Mouse (Mus musculus): ENCODE data around the gene Haspin. TPM values are rescaled to one million over a fixed set of nuclear protein-coding genes. Genes with fewer than 3 reads are reported as not detected.
A peak's percentile ranks its signal among the peaks of the same experiment; 100 is the strongest.

Gene Haspin
- polyA plus RNA-seq, 1 experiment from 2014 or later = 2.5 TPM

GRCm38 (mm10) chr11:73172186-73172585, 34.1 kb upstream of the Haspin start:
- no peak for ATAC-seq
- Histone ChIP-seq H3K4me1 (ENCODE audit: control insufficient read depth, insufficient read depth, low read depth, low read length) (peaks cover 17% of the 10 kb centered on the region), H3K4me2 (ENCODE audit: low read length) (no peak overlapping the region), H3K9me3 (ENCODE audit: control insufficient read depth, low read length) (no peaks in the 10 kb centered on the region), H3K4me3 (ENCODE audit: low read length) (no peak overlapping the region), H3K9ac (ENCODE audit: low read depth, low read length) (0 out of 2 replicates have a peak overlapping the region, but pooled peaks have one; percentile 5), H3K27me3 (replicated peaks; ENCODE audit: control insufficient read depth, insufficient read depth, low read length) (no peaks in the 10 kb centered on the region), H3K36me3 (ENCODE audit: control insufficient read depth, insufficient read depth, low read length) (peaks cover 6% of the 10 kb centered on the region; the same call in 1 of the 2 replicates), H3K27ac (ENCODE audit: low read depth, low read length) (no peak overlapping the region)
- 60% methylated on average over 5 of the region's 5 CpGs for WGBS

GRCm38 (mm10) chr11:73169231-73169630, 31.1 kb upstream of the Haspin start:
- no peak overlapping the region for H3K4me3 ChIP-seq (ENCODE audit: low read length)
- ATAC-seq = 0 out of 2 replicates have a peak, but pooled peaks have one; percentile 29

GRCm38 (mm10) chr11:73168576-73168975, 30.5 kb upstream of the Haspin start:
- Histone ChIP-seq H3K4me2 (ENCODE audit: low read length) (no peak overlapping the region), H3K4me1 (ENCODE audit: control insufficient read depth, insufficient read depth, low read depth, low read length) (peaks cover 3% of the 10 kb centered on the region; the same call in 1 of the 2 replicates), H3K4me3 (ENCODE audit: low read length) (no peak overlapping the region), H3K9me3 (ENCODE audit: control insufficient read depth, low read length) (no peaks in the 10 kb centered on the region), H3K9ac (ENCODE audit: low read depth, low read length) (no peak overlapping the region), H3K27ac (ENCODE audit: low read depth, low read length) (no peak overlapping the region), H3K27me3 (replicated peaks; ENCODE audit: control insufficient read depth, insufficient read depth, low read length) (no peaks in the 10 kb centered on the region), H3K36me3 (ENCODE audit: control insufficient read depth, insufficient read depth, low read length) (0 out of 2 replicates have a peak, but pooled peaks cover 3% of the 10 kb centered on the region)
- ATAC-seq = no peak
- 80% methylated on average over 6 of the region's 6 CpGs for WGBS

More at GRCm38 (mm10) chr11:73169231-73169630, 31.1 kb upstream of the Haspin start:
- Histone ChIP-seq H3K4me2 (ENCODE audit: low read length) (no peak overlapping the region), H3K9me3 (ENCODE audit: control insufficient read depth, low read length) (no peaks in the 10 kb centered on the region), H3K4me1 (ENCODE audit: control insufficient read depth, insufficient read depth, low read depth, low read length) (peaks cover 3% of the 10 kb centered on the region; the same call in 1 of the 2 replicates), H3K27ac (ENCODE audit: low read depth, low read length) (no peak overlapping the region), H3K9ac (ENCODE audit: low read depth, low read length) (no peak overlapping the region), H3K36me3 (ENCODE audit: control insufficient read depth, insufficient read depth, low read length) (peaks cover 4% of the 10 kb centered on the region; the same call in 1 of the 2 replicates), H3K27me3 (replicated peaks; ENCODE audit: control insufficient read depth, insufficient read depth, low read length) (no peaks in the 10 kb centered on the region)
- WGBS = 46% methylated on average over 4 of the region's 4 CpGs

- no peak overlapping the region for H3K4me3 ChIP-seq (ENCODE audit: low read length)
- H3K27me3 ChIP-seq (replicated peaks; ENCODE audit: control insufficient read depth, insufficient read depth, low read length) = no peaks in the 10 kb centered on the region
- 92% methylated on average over 8 of the region's 8 CpGs for WGBS
- H3K4me2 ChIP-seq (ENCODE audit: low read length) = no peak overlapping the region
- no peaks in the 10 kb centered on the region for H3K36me3 ChIP-seq (ENCODE audit: control insufficient read depth, insufficient read depth, low read length)
- H3K9ac ChIP-seq (ENCODE audit: low read depth, low read length) = no peak overlapping the region
- H3K27ac ChIP-seq (ENCODE audit: low read depth, low read length) = no peak overlapping the region
- no peaks in the 10 kb centered on the region for H3K9me3 ChIP-seq (ENCODE audit: control insufficient read depth, low read length)
- H3K4me1 ChIP-seq (ENCODE audit: control insufficient read depth, insufficient read depth, low read depth, low read length) = peaks cover 3% of the 10 kb centered on the region; the same call in 1 of the 2 replicates
- ATAC-seq = no peak
These were observed 30.0 kb upstream of the Haspin start for GRCm38 (mm10) chr11:73168071-73168470.

- ATAC-seq = no peak
- no peaks in the 10 kb centered on the region for H3K9me3 ChIP-seq (ENCODE audit: control insufficient read depth, low read length)
- H3K4me3 ChIP-seq (ENCODE audit: low read length) = no peak overlapping the region
- no peak overlapping the region for H3K9ac ChIP-seq (ENCODE audit: low read depth, low read length)
- peaks cover 7% of the 10 kb centered on the region for H3K4me1 ChIP-seq (ENCODE audit: control insufficient read depth, insufficient read depth, low read depth, low read length)
- WGBS = 70% methylated on average over 5 of the region's 5 CpGs
- H3K36me3 ChIP-seq (ENCODE audit: control insufficient read depth, insufficient read depth, low read length) = no peaks in the 10 kb centered on the region
- H3K4me2 ChIP-seq (ENCODE audit: low read length) = no peak overlapping the region
- no peak overlapping the region for H3K27ac ChIP-seq (ENCODE audit: low read depth, low read length)
- peaks cover 8% of the 10 kb centered on the region; the same call in 1 of the 2 replicates for H3K27me3 ChIP-seq (replicated peaks; ENCODE audit: control insufficient read depth, insufficient read depth, low read length)
These were observed 24.2 kb upstream of the Haspin start for GRCm38 (mm10) chr11:73162284-73162683.

- ATAC-seq = no peak
- 89% methylated on average over 4 of the region's 4 CpGs for WGBS
These were observed 23.5 kb upstream of the Haspin start for GRCm38 (mm10) chr11:73161616-73162015.

GRCm38 (mm10) chr11:73160811-73161200, 22.7 kb upstream of the Haspin start:
- Histone ChIP-seq H3K27ac (ENCODE audit: low read depth, low read length) (no peak overlapping the region), H3K36me3 (ENCODE audit: control insufficient read depth, insufficient read depth, low read length) (no peaks in the 10 kb centered on the region), H3K4me1 (ENCODE audit: control insufficient read depth, insufficient read depth, low read depth, low read length) (peaks cover 7% of the 10 kb centered on the region), H3K27me3 (replicated peaks; ENCODE audit: control insufficient read depth, insufficient read depth, low read length) (peaks cover 8% of the 10 kb centered on the region; the same call in 1 of the 2 replicates), H3K9ac (ENCODE audit: low read depth, low read length) (no peak overlapping the region), H3K9me3 (ENCODE audit: control insufficient read depth, low read length) (no peaks in the 10 kb centered on the region), H3K4me3 (ENCODE audit: low read length) (peak overlapping the region; percentile 44), H3K4me2 (ENCODE audit: low read length) (peak overlapping the region; percentile 72)
- 31% methylated on average over 6 of the region's 6 CpGs for WGBS
- 0 out of 2 replicates have a peak, but pooled peaks have one; percentile 42 for ATAC-seq

More at GRCm38 (mm10) chr11:73161616-73162015, 23.5 kb upstream of the Haspin start:
- H3K4me2 ChIP-seq (ENCODE audit: low read length) = no peak overlapping the region
- peaks cover 8% of the 10 kb centered on the region; the same call in 1 of the 2 replicates for H3K27me3 ChIP-seq (replicated peaks; ENCODE audit: control insufficient read depth, insufficient read depth, low read length)
- no peaks in the 10 kb centered on the region for H3K9me3 ChIP-seq (ENCODE audit: control insufficient read depth, low read length)
- H3K9ac ChIP-seq (ENCODE audit: low read depth, low read length) = no peak overlapping the region
- H3K36me3 ChIP-seq (ENCODE audit: control insufficient read depth, insufficient read depth, low read length) = no peaks in the 10 kb centered on the region
- no peak overlapping the region for H3K4me3 ChIP-seq (ENCODE audit: low read length)
- peaks cover 7% of the 10 kb centered on the region for H3K4me1 ChIP-seq (ENCODE audit: control insufficient read depth, insufficient read depth, low read depth, low read length)
- no peak overlapping the region for H3K27ac ChIP-seq (ENCODE audit: low read depth, low read length)

GRCm38 (mm10) chr11:73159957-73160810, 22.1 kb upstream of the Haspin start, which contains the start of gene P2rx5:
Gene P2rx5, plus strand, starts transcription at chr11:73160421.
- peak within 1 kb of the TSS; percentile 44 for H3K4me3 ChIP-seq (ENCODE audit: low read length)
- peak within 1 kb of the TSS; percentile 72 for H3K4me2 ChIP-seq (ENCODE audit: low read length)
- WGBS = 3% methylated on average over 49 of the region's 49 CpGs
- no peaks in the 10 kb centered on the region for H3K9me3 ChIP-seq (ENCODE audit: control insufficient read depth, low read length)
- H3K27ac ChIP-seq (ENCODE audit: low read depth, low read length) = no peak within 1 kb of the TSS
- peak within 1 kb of the TSS; percentile 53 for H3K9ac ChIP-seq (ENCODE audit: low read depth, low read length)
- peak; percentile 81 for ATAC-seq
- H3K36me3 ChIP-seq (ENCODE audit: control insufficient read depth, insufficient read depth, low read length) = no peaks in the 10 kb centered on the region
- H3K4me1 ChIP-seq (ENCODE audit: control insufficient read depth, insufficient read depth, low read depth, low read length) = peaks cover 7% of the 10 kb centered on the region
- peaks cover 8% of the 10 kb centered on the region; the same call in 1 of the 2 replicates for H3K27me3 ChIP-seq (replicated peaks; ENCODE audit: control insufficient read depth, insufficient read depth, low read length)

- no peak overlapping the region for H3K9ac ChIP-seq (ENCODE audit: low read depth, low read length)
- no peak overlapping the region for H3K4me3 ChIP-seq (ENCODE audit: low read length)
- no peaks in the 10 kb centered on the region for H3K36me3 ChIP-seq (ENCODE audit: control insufficient read depth, insufficient read depth, low read length)
- H3K4me1 ChIP-seq (ENCODE audit: control insufficient read depth, insufficient read depth, low read depth, low read length) = no peaks in the 10 kb centered on the region; the same call in 1 of the 2 replicates
- no peak overlapping the region for H3K27ac ChIP-seq (ENCODE audit: low read depth, low read length)
- H3K9me3 ChIP-seq (ENCODE audit: control insufficient read depth, low read length) = no peaks in the 10 kb centered on the region
- WGBS = 75% methylated on average over 6 of the region's 6 CpGs
- ATAC-seq = no peak
- no peaks in the 10 kb centered on the region for H3K27me3 ChIP-seq (replicated peaks; ENCODE audit: control insufficient read depth, insufficient read depth, low read length)
- H3K4me2 ChIP-seq (ENCODE audit: low read length) = no peak overlapping the region
These were observed 17.0 kb upstream of the Haspin start for GRCm38 (mm10) chr11:73155071-73155470.
